Mouse (Mus musculus) embryonic stem cell, embryonic (primary cell): ENCODE measurements around the gene Lrrn4cl.

ENCODE experiments used
- CTCF ChIA-PET, 4 experiments: fragments of 300-600 bp in 2 of 4; fragments of 350-600 bp in 2 of 4; sonication (Branson Sonifier 250); formaldehyde crosslinking; loops; one replicate each; lab custom pipeline; 2022; ENCODE audit warnings: inconsistent platforms in 2 of 4; lab: Charles Lee
- POLR2A ChIA-PET, 4 experiments: fragments of 300-600 bp in 2 of 4; fragments of 350-600 bp in 2 of 4; sonication (Branson Sonifier 250); formaldehyde crosslinking; loops; one replicate each; lab custom pipeline; 2022; ENCODE audit warnings: antibody characterized with exemption in 4 of 4, inconsistent platforms in 1 of 4; lab: Charles Lee

Lrrn4cl gene

DNA sequence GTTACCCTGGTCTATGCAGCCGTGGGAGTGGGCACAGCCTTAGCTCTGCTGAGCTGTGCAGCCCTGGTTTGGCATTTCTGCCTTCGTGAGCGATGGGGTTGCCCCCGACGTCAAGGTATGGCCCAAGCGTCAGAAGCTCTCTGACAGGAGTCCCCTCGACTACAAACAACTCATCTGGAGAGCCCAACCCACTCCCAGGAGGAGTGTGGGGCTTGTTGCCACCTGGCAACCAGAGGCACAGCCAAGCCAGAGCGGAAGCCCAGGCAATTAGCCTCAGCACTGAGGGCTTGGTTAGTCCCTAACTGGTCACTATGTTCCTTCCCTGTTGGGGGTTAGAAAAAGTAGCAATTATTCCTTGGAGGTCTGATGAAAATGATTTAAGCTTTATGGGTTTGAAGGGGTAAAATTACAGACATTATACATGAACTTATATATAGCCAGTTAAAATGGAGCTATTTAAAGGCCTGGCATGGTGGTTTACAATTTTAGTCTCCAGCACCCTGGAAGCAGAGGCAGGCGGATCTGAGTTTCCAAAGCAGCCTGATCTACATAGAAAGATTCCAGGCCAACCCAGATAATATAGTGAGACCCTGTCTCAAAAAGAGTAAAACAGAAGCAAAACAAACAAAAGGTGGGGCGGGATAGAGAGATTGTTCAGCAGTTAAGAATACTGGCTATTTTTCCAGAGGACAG, 1.8 kb downstream of the Lrrn4cl start:
- ChIA-PET CTCF (interaction anchor here in 2 of 4 experiments (0.6 to 2.6 kb wide), 15 partner anchors 8 to 238 kb away, joined by 3 to 8 read pairs (median 4); partner anchors contain the start of genes Gng3 (in 2 of the 2), Ahnak (in 1 of the 2) and Eef1g (in 1 of the 2)), POLR2A (interaction anchor here (0.7 to 4.1 kb wide), 75 partner anchors 9 to 257 kb away, joined by 3 to 39 read pairs (median 4); partner anchors contain the start of genes 1810009A15Rik (in 4 of the 4), Gm49416 (in 4 of the 4), Gng3 (in 3 of the 4) and Ubxn1 (in 3 of the 4))

DNA sequence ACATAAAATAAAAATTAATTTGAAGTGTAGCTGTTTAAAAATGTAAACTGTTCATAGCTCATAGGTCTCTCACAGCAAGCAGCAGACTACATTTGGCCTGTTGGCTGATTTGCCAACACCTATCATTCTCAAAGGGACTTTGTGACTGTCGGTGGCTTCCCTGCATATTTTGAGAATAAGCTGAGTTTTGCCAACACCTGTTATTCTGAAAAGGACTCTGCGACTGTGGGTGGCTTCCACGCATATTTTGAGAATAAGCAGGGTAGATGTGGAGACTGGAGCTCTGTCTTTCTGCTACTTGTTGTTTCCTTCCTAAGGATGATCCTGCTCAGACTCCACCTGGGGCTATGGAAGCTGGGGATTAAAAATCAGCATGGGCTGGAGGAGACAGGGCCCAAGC, 2.5 kb downstream of the Lrrn4cl start:
- ChIA-PET CTCF (interaction anchor here in 2 of 4 experiments (0.6 to 2.6 kb wide), 5 partner anchors 63 to 206 kb away, joined by 3 to 8 read pairs (median 3); partner anchors contain the start of gene Ahnak (in 1 of the 2)), POLR2A (interaction anchor here (0.7 to 4.1 kb wide), 40 partner anchors 9 to 256 kb away, joined by 3 to 39 read pairs (median 5); partner anchors contain the start of genes 1810009A15Rik (in 3 of the 4), Gm49416 (in 3 of the 4), Gng3 (in 2 of the 4) and Uqcc3 (in 2 of the 4))

DNA sequence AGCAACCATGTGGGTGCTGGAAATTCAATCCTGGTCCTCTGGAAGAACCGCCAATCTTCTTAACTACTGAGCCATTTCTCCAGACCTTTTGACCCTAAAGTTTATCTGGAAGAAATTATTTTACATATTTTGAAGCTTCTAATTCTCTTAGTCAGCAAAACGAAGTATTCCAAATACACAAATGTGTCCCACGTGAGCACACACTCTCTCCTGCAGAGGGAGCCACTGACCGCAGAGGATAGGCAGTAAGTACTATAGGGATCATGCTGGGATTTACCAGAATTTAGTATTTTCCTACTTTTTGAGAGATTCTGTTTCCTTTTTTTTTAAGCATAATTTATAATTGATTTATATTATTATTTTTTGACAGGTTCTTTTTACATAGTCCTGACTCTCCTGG, 7.1 kb downstream of the Lrrn4cl start:
- ChIA-PET CTCF (interaction anchor here (0.6 to 2.6 kb wide), 17 partner anchors 9 to 254 kb away, joined by 3 to 14 read pairs (median 3); partner anchors contain the start of genes Ubxn1 (in 2 of the 4), Gng3 (in 1 of the 4) and Zbtb3 (in 1 of the 4)), POLR2A (interaction anchor here in 3 of 4 experiments (0.7 to 4.3 kb wide), 11 partner anchors 12 to 252 kb away, joined by 3 to 43 read pairs (median 5); partner anchors contain the start of genes 1810009A15Rik (in 1 of the 3), Eef1g (in 1 of the 3), Ganab (in 1 of the 3) and Gm49416 (in 1 of the 3))

DNA sequence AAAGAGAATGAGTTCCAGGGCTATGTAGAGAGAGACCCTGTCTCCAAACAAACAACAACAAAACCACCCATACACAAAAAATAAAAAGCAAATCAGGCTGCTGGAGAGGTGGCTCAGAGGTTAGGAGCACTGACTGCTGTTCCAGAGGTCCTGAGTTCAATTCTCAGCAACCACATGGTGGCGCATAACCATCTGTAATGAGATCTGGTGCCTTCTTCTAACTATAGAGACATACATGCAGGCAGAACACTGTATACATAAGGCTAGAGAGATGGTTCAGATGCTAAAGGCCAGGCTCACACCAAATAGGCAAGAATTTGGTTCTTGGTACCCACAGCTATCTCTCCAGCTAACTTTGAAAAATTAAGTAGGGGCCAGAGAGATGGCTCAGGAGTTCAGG, 8.4 kb downstream of the Lrrn4cl start:
- CTCF ChIA-PET, result interaction anchor here (0.6 to 2.6 kb wide), 12 partner anchors 10 to 251 kb away, joined by 3 to 14 read pairs (median 6); partner anchors contain the start of genes Uqcc3 (in 1 of the 4) and Zbtb3 (in 1 of the 4)
- POLR2A ChIA-PET, result interaction anchor here in 3 of 4 experiments (0.6 to 4.3 kb wide), 21 partner anchors 10 to 610 kb away, joined by 3 to 43 read pairs (median 3); partner anchors contain the start of genes 1810009A15Rik (in 3 of the 3), Gm49416 (in 3 of the 3), Ubxn1 (in 2 of the 3) and Ganab (in 1 of the 3)

DNA sequence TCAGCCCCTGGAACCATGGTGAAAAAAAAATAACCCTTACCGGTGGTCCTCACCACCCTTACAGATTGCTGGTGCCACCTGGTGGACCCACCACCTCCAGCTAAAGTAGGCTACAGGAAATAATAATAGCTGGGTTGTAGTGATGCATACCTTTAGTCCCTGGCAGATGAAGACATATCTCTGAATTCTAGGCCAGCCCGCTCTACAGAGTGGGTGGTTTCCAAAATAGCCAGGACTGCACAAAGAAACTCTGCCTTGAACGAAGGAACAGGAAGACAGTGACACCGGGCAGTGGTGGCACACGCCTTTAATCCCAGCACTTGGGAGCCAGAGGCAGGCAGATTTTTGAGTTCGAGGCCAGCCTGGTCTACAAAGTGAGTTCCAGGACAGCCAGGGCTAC, 13.7 kb downstream of the Lrrn4cl start:
- ChIA-PET POLR2A (interaction anchor here in 1 of 4 experiments (1.0 kb wide), 1 partner anchor 14 kb away, joined by 3 read pairs; no protein-coding TSS in a partner anchor), CTCF (interaction anchor here in 1 of 4 experiments (0.9 kb wide), 1 partner anchor 242 kb away, joined by 3 read pairs; no protein-coding TSS in a partner anchor)

DNA sequence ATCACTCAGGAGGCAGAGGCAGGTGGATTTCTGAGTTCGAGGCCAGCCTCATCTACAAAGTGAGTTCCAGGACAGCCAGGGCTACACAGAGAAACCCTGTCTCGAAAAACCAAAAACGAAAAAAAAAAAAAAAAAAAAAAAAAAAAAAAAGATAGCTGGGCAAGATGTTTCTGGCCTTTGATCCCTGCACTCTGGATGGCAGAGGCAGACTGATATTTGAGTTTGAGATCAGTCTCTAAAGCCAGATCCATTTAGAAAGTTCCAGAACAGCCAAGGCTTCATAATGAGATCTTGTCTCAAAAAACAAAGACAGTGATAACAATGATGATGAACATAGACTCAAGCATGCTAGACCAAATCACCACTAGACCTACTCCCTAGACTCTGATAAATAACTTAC, 19.8 kb downstream of the Lrrn4cl start:
- CTCF ChIA-PET, result interaction anchor here in 1 of 4 experiments (0.7 to 0.8 kb wide), 2 partner anchors 8 to 38 kb away, joined by 3 to 9 read pairs; no protein-coding TSS in a partner anchor
- POLR2A ChIA-PET, result interaction anchor here (0.6 to 27.2 kb wide), 31 partner anchors 11 to 1057 kb away, joined by 3 to 851 read pairs (median 4); partner anchors contain the start of genes Uqcc3 (in 3 of the 4), 1810009A15Rik (in 2 of the 4), Ganab (in 2 of the 4) and Gm49403 (in 2 of the 4)

DNA sequence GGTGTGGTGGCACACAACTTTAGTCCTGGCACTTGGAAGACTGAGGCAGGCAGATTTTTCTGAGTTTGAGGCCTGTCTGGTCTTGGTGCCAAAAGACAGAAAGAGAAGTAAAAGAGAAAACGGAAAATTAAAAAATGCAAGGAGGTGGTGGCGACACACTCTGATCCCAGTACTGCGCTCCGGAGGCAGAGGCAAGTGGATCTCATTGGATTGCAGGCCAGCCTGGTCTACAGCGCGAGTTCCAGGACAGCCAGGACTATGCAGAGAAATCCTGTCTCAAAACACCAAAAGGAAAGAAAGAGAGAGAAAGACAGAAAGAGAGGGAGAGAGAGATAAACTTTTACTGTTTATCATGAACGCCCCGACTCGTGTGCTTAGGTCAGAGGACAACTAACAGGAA, 20.3 kb downstream of the Lrrn4cl start:
- POLR2A ChIA-PET, result interaction anchor here (0.5 to 27.2 kb wide), 90 partner anchors 10 to 1111 kb away, joined by 3 to 851 read pairs (median 4); partner anchors contain the start of genes Uqcc3 (in 4 of the 4), 1810009A15Rik (in 3 of the 4), Eef1g (in 3 of the 4) and Gm49403 (in 3 of the 4)
- CTCF ChIA-PET, result interaction anchor here (0.6 to 1.0 kb wide), 8 partner anchors 8 to 153 kb away, joined by 3 to 9 read pairs (median 4); no protein-coding TSS in a partner anchor

DNA sequence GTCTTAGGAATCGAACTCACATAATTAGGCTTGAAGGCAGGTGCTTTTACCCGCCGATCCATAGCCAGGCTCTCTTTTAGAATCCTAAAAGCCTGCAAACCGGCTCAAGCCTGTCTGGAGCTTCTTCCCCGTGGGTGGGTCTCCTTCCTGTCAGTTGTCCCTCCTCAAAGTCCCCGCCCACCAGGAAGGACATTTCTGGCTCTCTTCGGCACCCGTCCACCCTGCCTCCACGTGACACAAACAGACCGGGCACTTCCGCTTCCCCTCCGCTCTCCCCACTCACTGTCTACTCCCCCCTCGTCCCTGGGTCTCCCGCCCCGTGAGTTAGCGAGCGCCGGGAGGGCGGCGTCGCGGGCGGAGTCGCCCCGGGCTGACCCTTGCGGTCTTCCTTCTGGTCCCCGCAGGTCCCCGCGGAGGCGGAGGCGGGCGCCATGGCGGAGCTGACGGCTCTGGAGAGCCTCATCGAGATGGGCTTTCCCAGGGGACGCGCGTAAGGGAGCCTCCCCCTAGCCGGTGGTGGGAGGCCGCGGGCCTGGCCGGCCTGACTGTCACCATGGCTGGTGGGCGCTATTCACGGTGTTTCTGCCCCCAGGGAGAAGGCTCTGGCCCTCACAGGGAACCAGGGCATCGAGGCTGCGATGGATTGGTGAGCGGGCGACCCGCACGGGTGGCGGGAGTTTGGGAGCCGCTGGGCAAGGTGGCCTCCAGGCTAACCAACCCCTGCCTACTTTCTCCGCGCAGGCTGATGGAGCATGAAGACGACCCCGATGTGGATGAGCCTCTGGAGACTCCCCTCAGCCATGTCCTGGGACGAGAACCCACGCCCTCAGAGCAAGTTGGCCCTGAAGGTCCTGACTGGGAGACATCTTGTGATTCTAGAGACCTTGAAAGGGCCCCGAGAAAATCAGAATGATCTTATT, 21.0 kb downstream of the Lrrn4cl start, which contains the start of gene Ubxn1:
TSS of gene Ubxn1 (plus strand) at position 230 of the 920 bp plus-strand sequence.
- CTCF ChIA-PET, result interaction anchor here (0.6 to 1.0 kb wide), 7 partner anchors 14 to 158 kb away, joined by 3 to 9 read pairs (median 4); no protein-coding TSS in a partner anchor
- POLR2A ChIA-PET, result interaction anchor here (0.5 to 27.2 kb wide), 101 partner anchors 9 to 1110 kb away, joined by 3 to 851 read pairs (median 4); partner anchors contain the start of genes Uqcc3 (in 4 of the 4), 1810009A15Rik (in 3 of the 4), Eef1g (in 3 of the 4) and Gm49403 (in 3 of the 4)

DNA sequence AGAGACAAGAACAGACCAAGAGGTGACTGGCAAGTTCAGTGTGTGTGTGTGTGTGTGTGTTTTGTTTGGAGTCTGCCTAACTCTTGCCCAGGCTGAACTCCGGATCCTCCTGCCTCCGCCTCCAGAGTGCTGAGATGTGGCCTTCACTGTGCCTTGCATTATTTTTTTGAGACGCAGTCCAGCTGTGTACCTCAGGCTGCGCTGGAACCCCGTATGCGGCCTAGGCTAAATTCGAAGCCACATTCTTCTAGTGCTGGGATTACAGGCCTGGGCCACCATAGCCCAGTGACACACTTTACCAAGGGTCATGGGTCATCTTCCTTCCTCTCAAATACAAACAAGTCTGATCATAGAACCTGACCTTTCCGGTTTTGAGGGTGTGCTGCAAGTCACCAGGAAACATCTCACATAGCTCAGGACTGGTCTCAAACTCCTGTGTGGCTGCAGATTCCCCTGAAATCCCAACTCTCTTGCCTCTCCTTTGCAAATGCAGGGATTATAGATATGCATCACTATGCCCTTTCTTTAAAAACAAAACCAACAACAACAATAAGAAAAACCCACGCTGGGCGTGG, 21.8 kb downstream of the Lrrn4cl start:
- POLR2A ChIA-PET, result interaction anchor here (0.6 to 27.2 kb wide), 43 partner anchors 9 to 1406 kb away, joined by 3 to 851 read pairs (median 4); partner anchors contain the start of genes 1810009A15Rik (in 4 of the 4), Gm49416 (in 4 of the 4), Uqcc3 (in 3 of the 4) and Ganab (in 2 of the 4)
- CTCF ChIA-PET, result interaction anchor here in 2 of 4 experiments (0.6 to 0.7 kb wide), 3 partner anchors 8 to 1500 kb away, joined by 3 to 4 read pairs (median 3); partner anchors contain the start of gene Uqcc3 (in 1 of the 2)

DNA sequence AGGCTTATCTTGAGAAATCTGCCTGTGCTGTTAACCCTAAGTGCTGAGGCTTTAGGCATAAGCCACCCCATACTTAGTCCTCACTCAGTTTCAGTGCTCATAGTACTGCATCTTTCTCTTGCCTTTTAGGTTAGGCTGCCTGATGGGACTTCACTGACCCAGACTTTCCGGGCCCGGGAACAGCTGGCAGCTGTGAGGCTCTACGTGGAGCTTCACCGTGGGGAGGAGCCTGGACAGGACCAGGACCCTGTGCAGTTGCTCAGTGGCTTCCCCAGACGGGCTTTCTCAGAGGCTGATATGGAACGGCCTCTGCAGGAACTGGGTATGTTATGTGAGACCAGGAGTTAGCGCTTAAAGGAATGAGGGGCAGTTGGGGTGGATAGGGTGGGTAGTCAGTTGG, 24.5 kb downstream of the Lrrn4cl start:
- CTCF ChIA-PET, result interaction anchor here in 2 of 4 experiments (0.6 to 1.1 kb wide), 3 partner anchors 11 to 100 kb away, joined by 3 to 5 read pairs (median 3); partner anchors contain the start of gene Tmem179b (in 1 of the 2)
- POLR2A ChIA-PET, result interaction anchor here in 3 of 4 experiments (0.9 to 27.2 kb wide), 23 partner anchors 9 to 162 kb away, joined by 3 to 851 read pairs (median 4); partner anchors contain the start of genes 1810009A15Rik (in 3 of the 3), Gm49416 (in 3 of the 3), Eef1g (in 2 of the 3) and Ganab (in 2 of the 3)

DNA sequence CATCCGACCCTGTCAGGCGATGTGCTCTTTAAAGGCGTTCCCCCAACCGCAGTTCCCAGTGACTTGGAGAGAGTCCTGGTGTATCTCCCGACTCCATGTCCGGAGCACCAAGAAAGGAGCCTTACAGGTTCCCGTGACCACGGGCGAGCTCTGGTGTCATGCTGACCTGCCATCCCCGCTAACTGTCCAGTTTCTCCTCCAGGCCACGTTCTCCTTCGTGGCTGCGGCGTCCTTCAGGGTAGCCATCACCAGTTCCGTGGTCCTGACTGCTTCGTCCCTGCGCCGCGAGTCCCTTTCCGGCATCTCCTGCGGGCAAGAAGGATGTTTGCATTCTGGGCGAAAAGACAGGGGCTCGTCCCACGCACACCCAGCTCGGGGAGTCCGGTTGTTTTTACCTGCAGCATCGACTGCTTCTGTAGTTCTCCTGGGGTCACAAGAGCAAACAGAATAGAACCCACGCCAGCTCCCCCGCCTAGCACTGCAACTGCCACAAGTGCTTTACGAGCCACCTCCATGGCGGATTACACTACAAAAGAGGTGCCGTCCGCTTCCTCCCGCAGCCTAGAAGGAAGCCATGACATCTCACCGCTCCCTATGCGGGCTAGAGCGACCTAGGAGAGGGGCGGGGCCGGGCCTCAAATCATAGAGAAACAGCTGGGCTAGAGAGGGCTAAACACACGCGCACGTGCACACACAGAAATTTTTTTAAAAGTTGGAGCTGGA, 29.9 kb downstream of the Lrrn4cl start, which contains the start of gene Uqcc3:
TSS of gene Uqcc3 (minus strand) at position 613 of the 723 bp plus-strand sequence.
- POLR2A ChIA-PET, result interaction anchor here (0.5 to 27.2 kb wide), 94 partner anchors 1 to 238 kb away, joined by 3 to 851 read pairs (median 4); partner anchors contain the start of genes Ubxn1 (in 4 of the 4), 1810009A15Rik (in 3 of the 4), B3gat3 (in 3 of the 4) and Eef1g (in 3 of the 4)
- CTCF ChIA-PET, result interaction anchor here in 1 of 4 experiments (0.7 to 1.5 kb wide), 3 partner anchors 8 to 22 kb away, joined by 3 to 4 read pairs (median 4); no protein-coding TSS in a partner anchor

DNA sequence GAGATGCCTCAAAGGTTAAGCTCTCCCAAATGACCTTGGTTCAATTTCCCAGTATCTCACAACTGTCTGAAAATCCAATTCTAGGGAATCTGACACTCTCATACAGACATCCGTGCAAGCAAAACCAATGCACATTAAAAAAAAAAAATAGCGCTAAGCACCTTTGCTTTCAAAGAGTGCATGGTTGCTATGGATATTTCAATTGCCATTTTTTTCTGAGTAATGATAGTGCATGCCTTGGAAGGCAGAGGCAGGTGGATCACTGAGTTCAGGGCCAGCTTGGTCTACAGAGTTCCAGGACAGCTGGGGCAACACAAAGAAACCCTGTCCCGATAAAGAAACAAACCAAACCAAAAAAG, 30.4 kb downstream of the Lrrn4cl start:
- POLR2A ChIA-PET, result interaction anchor here (0.5 to 27.2 kb wide), 94 partner anchors 2 to 1705 kb away, joined by 3 to 851 read pairs (median 4); partner anchors contain the start of genes Ubxn1 (in 4 of the 4), 1810009A15Rik (in 3 of the 4), B3gat3 (in 3 of the 4) and Eef1g (in 3 of the 4)
- CTCF ChIA-PET, result interaction anchor here in 1 of 4 experiments (0.7 to 1.5 kb wide), 3 partner anchors 8 to 22 kb away, joined by 3 to 4 read pairs (median 4); no protein-coding TSS in a partner anchor

DNA sequence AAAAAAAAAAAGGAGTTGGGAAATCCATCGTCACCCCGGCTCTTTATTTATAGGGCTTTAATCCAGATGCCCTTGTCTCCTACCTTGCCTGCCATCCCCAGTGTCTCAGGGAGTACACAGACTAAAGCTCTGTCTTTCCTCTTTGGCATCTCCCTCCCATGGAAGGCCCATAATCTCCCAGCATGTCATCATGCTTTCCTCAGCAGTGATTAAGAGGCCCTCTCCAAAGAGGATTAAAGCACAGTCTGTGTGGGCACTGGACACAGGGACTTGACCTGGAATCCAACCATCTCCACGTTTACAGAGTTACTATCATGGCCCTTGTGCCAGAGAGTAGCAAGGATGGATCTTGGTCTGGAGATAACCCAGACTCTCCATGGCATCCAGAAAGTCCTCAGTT, 33.0 kb downstream of the Lrrn4cl start, which contains the start of the genes Lbhd1 and Gm49403:
TSS of gene Lbhd1 (plus strand) at position 117 of the 400 bp plus-strand sequence.
TSS of gene Gm49403 (plus strand) at position 315 of the 400 bp plus-strand sequence.
- POLR2A ChIA-PET, result interaction anchor here in 3 of 4 experiments (0.7 to 27.2 kb wide), 23 partner anchors 4 to 168 kb away, joined by 3 to 851 read pairs (median 8); partner anchors contain the start of genes Ubxn1 (in 3 of the 3), 1810009A15Rik (in 2 of the 3), Eef1g (in 2 of the 3) and Ganab (in 2 of the 3)
- CTCF ChIA-PET, result no interaction called here
